Mouse (Mus musculus) kidney, postnatal 0 days (tissue): ENCODE data around the gene Emg1. TPM values are rescaled to one million over a fixed set of nuclear protein-coding genes. Genes with fewer than 3 reads are reported as not detected.
"Not testable (repeated sequence)": the region's sequence is repeated elsewhere in the genome, so short reads cannot be mapped to it uniquely, and the experiment has no call there.

Experiments used
- ATAC-seq: fragments of 200-750 bp; cut with Nextera tagmentation; replicated peaks from 2 replicates; pipeline ENCODE4 v1.8.0; 2017; ENCODE audit warnings: low read depth, moderate number of reproducible peaks, moderate TSS enrichment, moderate library complexity; ENCODE audit not compliant: low FRiP score
- DNase-seq: peaks from one replicate; pipeline ENCODE4 v3.0.0-alpha.2; 2016; ENCODE audit warnings: low spot score
- H3K27ac ChIP-seq: fragments of 300-500 bp; sonication (generic); 2 replicates; pipeline ENCODE4 v1.5.1; 2014; ENCODE audit warnings: mild to moderate bottlenecking
- H3K27me3 ChIP-seq: fragments of 300-500 bp; sonication (generic); 2 replicates; pipeline ENCODE4 v1.6.1; 2014; ENCODE audit warnings: low read length, mixed read lengths; ENCODE audit not compliant: insufficient read depth
- H3K36me3 ChIP-seq: fragments of 300-500 bp; sonication (generic); 2 replicates; pipeline ENCODE4 v1.6.1; 2014; ENCODE audit warnings: low read length, mixed read lengths; ENCODE audit not compliant: insufficient read depth
- H3K4me1 ChIP-seq: fragments of 300-500 bp; sonication (generic); replicated peaks from 2 replicates; pipeline ENCODE4 v1.6.1; 2014; ENCODE audit warnings: antibody characterized with exemption, low read length, mixed read lengths; ENCODE audit not compliant: insufficient read depth
- H3K4me2 ChIP-seq: fragments of 300-500 bp; sonication (generic); 2 replicates; pipeline ENCODE4 v1.6.1; 2014; ENCODE audit warnings: mild to moderate bottlenecking, low read length, moderate library complexity, mixed read lengths
- H3K4me3 ChIP-seq: fragments of 300-500 bp; sonication (generic); replicated peaks from 2 replicates; pipeline ENCODE4 v1.5.1; 2014; ENCODE audit warnings: low read depth, low read length
- H3K9ac ChIP-seq: fragments of 300-500 bp; sonication (generic); 2 replicates; pipeline ENCODE4 v1.6.1; 2014; ENCODE audit warnings: low read depth, low read length
- H3K9me3 ChIP-seq: fragments of 300-500 bp; sonication (generic); replicated peaks from 2 replicates; pipeline ENCODE4 v1.6.1; 2016; ENCODE audit warnings: low read length, inconsistent platforms, mixed read lengths
- CTCF ChIP-seq: IDR thresholded peaks from 2 replicates; pipeline ENCODE4 v1.5.1; 2016; ENCODE audit warnings: antibody characterized with exemption, low read depth, mild to moderate bottlenecking, moderate library complexity
- WGBS: fragments of 180-500 bp; shearing (Covaris S2); extraction: QIAGEN DNeasy Blood & Tissue Kit; methylation state at CpG from one replicate; pipeline ENCODE4 v1.1.7; 2014; 5-methylcytosine and 5-hydroxymethylcytosine counted together
- polyA plus RNA-seq: library from polyadenylated mRNA; unstranded; fragments of >200 nt; fragmentation: Nextera tagmentation; extraction: Ambion mirVana; gene quantifications from 2 replicates; pipeline ENCODE4 v1.2.1, GENCODE M21; 2015

The Emg1 gene
- polyA plus RNA-seq, 1 experiment from 2014 or later, result 183 TPM

GRCm38 (mm10) chr6:124688151-124688758 is 23.7 kb downstream of the Emg1 start:
- no peaks in the 10 kb centered on the region for H3K27me3 ChIP-seq
- DNase-seq (no peak), ATAC-seq (no peak; the same call in 1 of the 2 replicates)
- no peak for TF ChIP-seq CTCF
- H3K27ac ChIP-seq, result no peak overlapping the region
- peaks cover 11% of the 10 kb centered on the region for H3K4me1 ChIP-seq
- H3K36me3 ChIP-seq, result no peaks in the 10 kb centered on the region
- no peaks in the 10 kb centered on the region for H3K9me3 ChIP-seq
- no peak overlapping the region for H3K4me2 ChIP-seq
- H3K9ac ChIP-seq, result no peak overlapping the region
- H3K4me3 ChIP-seq, result no peak overlapping the region
- 72% methylated on average over 8 of the region's 8 CpGs for WGBS

DNA sequence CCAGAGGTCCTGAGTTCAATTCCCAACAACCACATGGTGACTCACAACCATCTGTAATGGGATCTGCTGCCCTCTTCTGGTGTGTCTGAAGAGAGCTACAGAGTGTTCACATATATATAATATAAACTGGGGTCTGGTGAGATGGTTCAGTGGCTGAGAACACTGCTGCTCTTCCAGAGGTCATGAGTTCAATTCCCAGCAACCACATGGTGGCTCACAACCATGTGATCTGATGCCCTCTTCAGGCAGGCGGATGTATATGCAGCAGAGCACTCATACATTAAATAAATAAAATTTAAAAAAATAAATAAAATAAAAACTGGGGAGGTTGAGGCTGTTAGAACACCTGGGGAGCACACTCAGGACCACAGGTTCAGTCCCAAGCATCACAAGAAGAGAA is 25.3 kb downstream of the Emg1 start:
- ATAC-seq, H3K36me3 ChIP-seq, H3K4me3 ChIP-seq, H3K4me2 ChIP-seq, H3K9me3 ChIP-seq, H3K27ac ChIP-seq, H3K9ac ChIP-seq, H3K4me1 ChIP-seq, DNase-seq, H3K27me3 ChIP-seq: not testable (repeated sequence)
- WGBS, result 88% methylated on average over 1 of the region's 1 CpGs
- TF ChIP-seq CTCF, result peak; percentile 31; the same call in 1 of the 2 replicates

DNA sequence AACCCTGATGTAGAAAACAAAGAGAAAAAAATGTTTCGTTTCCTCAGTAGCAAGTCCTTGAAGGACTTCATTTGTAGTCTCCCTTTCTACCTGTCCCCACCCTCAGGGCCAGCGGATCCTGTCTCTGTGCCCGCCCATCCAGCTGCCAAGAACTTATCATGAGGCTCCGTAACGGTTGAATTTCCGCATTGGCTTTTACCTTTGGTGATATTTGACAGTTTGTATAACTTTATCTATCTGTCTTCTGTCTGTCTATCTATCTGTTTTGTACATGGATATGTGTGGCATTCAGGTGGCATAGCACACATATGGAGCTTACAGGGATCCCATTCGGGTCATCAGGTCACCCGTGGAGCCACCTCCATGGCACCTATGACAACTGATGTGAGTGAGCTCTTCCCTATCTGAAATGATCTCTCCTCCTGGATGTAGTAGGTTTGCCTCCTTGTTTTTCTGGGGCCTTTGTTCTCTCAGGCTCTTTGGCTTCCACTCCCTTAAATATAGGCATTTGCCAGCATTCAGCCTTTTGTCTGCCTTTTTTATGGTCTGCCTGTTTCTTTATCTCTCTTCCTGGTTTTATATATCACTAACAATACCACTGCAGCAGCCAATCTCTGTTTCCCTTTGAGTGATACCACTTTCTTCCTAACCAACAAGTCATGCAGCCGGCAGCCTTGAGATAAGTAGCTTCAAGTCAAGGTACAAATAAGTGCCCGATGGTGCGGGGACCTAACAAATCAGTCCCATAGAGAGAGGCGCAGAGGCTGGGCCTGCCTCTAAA is 26.2 kb downstream of the Emg1 start:
- ATAC-seq (no peak), DNase-seq (no peak)
- H3K4me2 ChIP-seq, result no peak overlapping the region
- no peak overlapping the region for H3K4me3 ChIP-seq
- no peaks in the 10 kb centered on the region for H3K36me3 ChIP-seq
- WGBS, result 88% methylated on average over 12 of the region's 12 CpGs
- TF ChIP-seq CTCF, result no peak
- H3K9ac ChIP-seq, result no peak overlapping the region
- 0 out of 2 replicates have a peak, but pooled peaks cover 5% of the 10 kb centered on the region for H3K4me1 ChIP-seq
- H3K9me3 ChIP-seq, result no peaks in the 10 kb centered on the region
- H3K27ac ChIP-seq, result no peak overlapping the region
- H3K27me3 ChIP-seq, result no peaks in the 10 kb centered on the region

GRCm38 (mm10) chr6:124683591-124684417 is 28.2 kb downstream of the Emg1 start:
- Histone ChIP-seq H3K4me3 (no peak overlapping the region), H3K27ac (0 out of 2 replicates have a peak overlapping the region, but pooled peaks have one; percentile 21), H3K4me1 (0 out of 2 replicates have a peak, but pooled peaks cover 5% of the 10 kb centered on the region), H3K36me3 (no peaks in the 10 kb centered on the region), H3K27me3 (no peaks in the 10 kb centered on the region), H3K9me3 (no peaks in the 10 kb centered on the region), H3K4me2 (no peak overlapping the region), H3K9ac (no peak overlapping the region)
- DNase-seq (peak; percentile 46), ATAC-seq (peak; percentile 70)
- 62% methylated on average over 14 of the region's 14 CpGs for WGBS
- no peak for TF ChIP-seq CTCF

GRCm38 (mm10) chr6:124682291-124682690 is 29.7 kb downstream of the Emg1 start:
- not testable (repeated sequence) for H3K9me3 ChIP-seq, H3K27ac ChIP-seq, H3K4me1 ChIP-seq, H3K27me3 ChIP-seq, H3K9ac ChIP-seq, ATAC-seq, H3K36me3 ChIP-seq, H3K4me2 ChIP-seq, H3K4me3 ChIP-seq
- WGBS, result 49% methylated on average over 6 of the region's 6 CpGs
- peak; percentile 58 for DNase-seq

GRCm38 (mm10) chr6:124679486-124679885 is 32.5 kb downstream of the Emg1 start:
- no peak overlapping the region for H3K9ac ChIP-seq
- WGBS, result 83% methylated on average over 3 of the region's 3 CpGs
- 0 out of 2 replicates have a peak, but pooled peaks cover 5% of the 10 kb centered on the region for H3K4me1 ChIP-seq
- DNase-seq, result no peak
- no peak for TF ChIP-seq CTCF
- no peaks in the 10 kb centered on the region for H3K9me3 ChIP-seq
- H3K4me2 ChIP-seq, result no peak overlapping the region
- H3K27ac ChIP-seq, result no peak overlapping the region
- H3K27me3 ChIP-seq, result no peaks in the 10 kb centered on the region
- ATAC-seq, result no peak
- H3K36me3 ChIP-seq, result peaks cover 4% of the 10 kb centered on the region; the same call in 1 of the 2 replicates
- H3K4me3 ChIP-seq, result no peak overlapping the region
